ENCODE assay signal across 19 mouse cellular contexts in the genomic region with DNA sequence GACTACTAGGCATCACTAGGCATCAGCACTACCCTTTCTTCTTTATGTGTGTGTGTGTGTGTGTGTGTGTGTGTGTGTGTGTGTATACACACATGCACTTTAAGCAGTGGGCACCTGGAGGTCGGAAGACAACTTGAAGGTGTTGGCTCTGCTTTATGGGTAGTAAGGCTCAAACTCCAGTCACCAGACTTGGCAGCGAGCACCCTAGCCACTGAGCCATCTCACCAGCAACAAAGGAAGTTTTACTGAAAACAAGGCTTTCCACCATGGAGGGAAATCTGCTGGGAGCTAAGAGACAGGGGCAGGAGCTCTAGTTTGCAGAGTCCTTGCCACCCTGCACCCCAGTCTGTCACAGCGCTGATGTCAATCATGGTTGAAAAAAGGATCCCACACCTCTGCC. TPM values are rescaled to one million over a fixed set of nuclear protein-coding genes. Genes with fewer than 3 reads are reported as not detected.
DNase-seq lines count a peak whose midpoint lies in the region; ATAC-seq and TF ChIP-seq lines count a peak whose summit lies in the region.
"Had no signal": no experiment of that assay in that cellular context is flagged by ENCODE, and none has a peak within 500 bp of the region (broad histone marks: within the 10 kb centered on the region; RNA-seq: fewer than 3 reads in every experiment).

No protein-coding gene starts in this region.

- no peak overlapping the region for H3K4me2 ChIP-seq in heart, embryonic 12.5 days
- no peak overlapping the region for H3K4me2 ChIP-seq in midbrain, embryonic 13.5 days (replicated peaks)
- no peak overlapping the region for H3K4me2 ChIP-seq in stomach, postnatal 0 days (replicated peaks; ENCODE audit: low read depth)
- H3K4me2 ChIP-seq: embryonic facial prominence, embryonic 15.5 days; heart, embryonic 15.5 days; limb, embryonic 15.5 days had no signal

- no peak for TF ChIP-seq POLR2A in kidney, adult 2 months (IDR thresholded peaks at IDR 0.05; ENCODE audit: low read depth, low read length)

- 76% methylated on average over 3 of the region's 3 CpGs for WGBS in heart, embryonic 12.5 days
- WGBS in kidney, adult 2 months: 50% methylated on average over 3 of the region's 3 CpGs
- 81% methylated on average over 3 of the region's 3 CpGs for WGBS in midbrain, embryonic 13.5 days
- WGBS in midbrain, embryonic 10.5 days: 80% methylated on average over 3 of the region's 3 CpGs
- WGBS in stomach, postnatal 0 days: 77% methylated on average over 3 of the region's 3 CpGs

- no peak for DNase-seq in heart, adult 9 months (ENCODE audit: low spot score in 2 of 2)
- DNase-seq in kidney, adult 2 months: peak; percentile 78
- DNase-seq in kidney, postnatal 14 days: no peak
- DNase-seq in midbrain, embryonic 10.5 days (ENCODE audit: low spot score): no peak
- DNase-seq in stomach, postnatal 0 days (ENCODE audit: low spot score): no peak
- DNase-seq in thymus, postnatal 10 days (ENCODE audit: low spot score in 2 of 2): no peak
- DNase-seq: adrenal gland, postnatal 36 days; B cell, adult 2 months; cerebellum, adult 9-10 months; gastrocnemius, postnatal 36 days had no signal

- TF ChIP-seq CTCF in kidney, adult 2 months (conservative IDR thresholded peaks at IDR 0.05; ENCODE audit: insufficient read depth, insufficient read length, low read depth, low read length): no peak
- TF ChIP-seq CTCF in stomach, postnatal 0 days (IDR thresholded peaks at IDR 0.05; ENCODE audit: low read depth): no peak

- no peak for ATAC-seq in heart, embryonic 12.5 days (ENCODE audit: insufficient number of reproducible peaks, low FRiP score)
- no peak for ATAC-seq in midbrain, embryonic 13.5 days
- no peak for ATAC-seq in stomach, postnatal 0 days (ENCODE audit: low FRiP score, low TSS enrichment)
- ATAC-seq: lung, postnatal 0 days; Patski had no signal

- 0 out of 2 replicates have a peak overlapping the region, but pooled peaks have one; percentile 89 for H3K27ac ChIP-seq in heart, embryonic 12.5 days (ENCODE audit: poor library complexity, severe bottlenecking)
- peak overlapping the region; percentile 90 for H3K27ac ChIP-seq in kidney, adult 2 months (ENCODE audit: insufficient read depth, low read depth, low read length)
- peak overlapping the region; percentile 75 for H3K27ac ChIP-seq in midbrain, embryonic 13.5 days
- H3K27ac ChIP-seq in midbrain, embryonic 10.5 days (replicated peaks): no peak overlapping the region
- peak overlapping the region; percentile 81; the same call in 1 of the 2 replicates for H3K27ac ChIP-seq in stomach, postnatal 0 days (replicated peaks)
- H3K27ac ChIP-seq: embryonic facial prominence, embryonic 15.5 days had no signal

- no peak for TF ChIP-seq EP300 in stomach, postnatal 0 days (optimal IDR thresholded peaks at IDR 0.05)

- peaks cover 48% of the 10 kb centered on the region for H3K4me1 ChIP-seq in heart, embryonic 12.5 days (replicated peaks)
- peaks cover 44% of the 10 kb centered on the region for H3K4me1 ChIP-seq in kidney, adult 2 months (ENCODE audit: control insufficient read depth, insufficient read depth, low read length)
- H3K4me1 ChIP-seq in midbrain, embryonic 13.5 days (replicated peaks): peaks cover 28% of the 10 kb centered on the region
- peaks cover 3% of the 10 kb centered on the region; the same call in 1 of the 2 replicates for H3K4me1 ChIP-seq in midbrain, embryonic 10.5 days
- 0 out of 2 replicates have a peak, but pooled peaks cover 8% of the 10 kb centered on the region for H3K4me1 ChIP-seq in stomach, postnatal 0 days (replicated peaks; ENCODE audit: control insufficient read depth, insufficient read depth)

- H3K27me3 ChIP-seq in heart, embryonic 12.5 days (replicated peaks): no peaks in the 10 kb centered on the region
- H3K27me3 ChIP-seq in kidney, adult 2 months (replicated peaks; ENCODE audit: control insufficient read depth, insufficient read depth, low read length): no peaks in the 10 kb centered on the region
- H3K27me3 ChIP-seq in midbrain, embryonic 13.5 days: no peaks in the 10 kb centered on the region
- no peaks in the 10 kb centered on the region for H3K27me3 ChIP-seq in midbrain, embryonic 10.5 days (ENCODE audit: low read depth, poor library complexity, severe bottlenecking)
- no peaks in the 10 kb centered on the region for H3K27me3 ChIP-seq in stomach, postnatal 0 days (ENCODE audit: control insufficient read depth, insufficient read depth, low read length)
- H3K27me3 ChIP-seq: embryonic facial prominence, embryonic 15.5 days; heart, embryonic 15.5 days; limb, embryonic 15.5 days; Patski had no signal

- no peak overlapping the region for H3K9ac ChIP-seq in heart, embryonic 12.5 days
- no peak overlapping the region for H3K9ac ChIP-seq in midbrain, embryonic 13.5 days (replicated peaks)
- H3K9ac ChIP-seq in stomach, postnatal 0 days (ENCODE audit: low read length): no peak overlapping the region; the same call in 1 of the 2 replicates
- H3K9ac ChIP-seq: embryonic facial prominence, embryonic 15.5 days; heart, embryonic 15.5 days; limb, embryonic 15.5 days had no signal

- H3K4me3 ChIP-seq in heart, embryonic 12.5 days: no peak overlapping the region
- no peak overlapping the region for H3K4me3 ChIP-seq in kidney, adult 2 months (ENCODE audit: insufficient read depth, low read depth, low read length)
- H3K4me3 ChIP-seq in midbrain, embryonic 13.5 days (replicated peaks): no peak overlapping the region
- H3K4me3 ChIP-seq in midbrain, embryonic 10.5 days: no peak overlapping the region
- no peak overlapping the region for H3K4me3 ChIP-seq in stomach, postnatal 0 days (ENCODE audit: low read depth, low read length)
- H3K4me3 ChIP-seq: embryonic facial prominence, embryonic 15.5 days; heart, embryonic 15.5 days; limb, embryonic 15.5 days; megakaryocyte, embryonic 14.5 days; myocyte had no signal

- H3K9me3 ChIP-seq in heart, embryonic 12.5 days (replicated peaks): no peaks in the 10 kb centered on the region
- no peaks in the 10 kb centered on the region for H3K9me3 ChIP-seq in midbrain, embryonic 13.5 days
- H3K9me3 ChIP-seq in midbrain, embryonic 10.5 days (replicated peaks): no peaks in the 10 kb centered on the region
- no peaks in the 10 kb centered on the region for H3K9me3 ChIP-seq in stomach, postnatal 0 days (ENCODE audit: control insufficient read depth, low read length)
- H3K9me3 ChIP-seq: embryonic facial prominence, embryonic 15.5 days; heart, embryonic 15.5 days; limb, embryonic 15.5 days; megakaryocyte, embryonic 14.5 days had no signal

- H3K36me3 ChIP-seq in heart, embryonic 12.5 days: peaks cover 13% of the 10 kb centered on the region
- no peaks in the 10 kb centered on the region; the same call in 1 of the 2 replicates for H3K36me3 ChIP-seq in kidney, adult 2 months (ENCODE audit: control insufficient read depth, insufficient read depth, low read length)
- H3K36me3 ChIP-seq in midbrain, embryonic 13.5 days: peaks cover 45% of the 10 kb centered on the region
- H3K36me3 ChIP-seq in midbrain, embryonic 10.5 days: peaks cover 49% of the 10 kb centered on the region
- peaks cover 4% of the 10 kb centered on the region for H3K36me3 ChIP-seq in stomach, postnatal 0 days (ENCODE audit: control insufficient read depth, insufficient read depth, low read length)
- H3K36me3 ChIP-seq: embryonic facial prominence, embryonic 15.5 days had no signal

RNA-seq across cellular contexts. Expression of gene Pard6b, which starts 15.7 kb away (rescaled TPM):
- 13.0 and 13.2 TPM in 2 replicates for polyA plus RNA-seq in heart, embryonic 12.5 days (2016; fragmentation: Nextera tagmentation; extraction: Ambion mirVana)
- 41.0 and 44.4 TPM in 2 replicates for polyA plus RNA-seq in kidney, adult 2 months (2012; rRNA removed)
- 7.0 and 7.9 TPM in 2 replicates for polyA plus RNA-seq in midbrain, embryonic 13.5 days (2015; fragmentation: Nextera tagmentation; extraction: Ambion mirVana)
- 6.9 and 7.5 TPM in 2 replicates for polyA plus RNA-seq in midbrain, embryonic 10.5 days (2016; fragmentation: Nextera tagmentation; extraction: Ambion mirVana)
- 11.8 and 12.3 TPM in 2 replicates for polyA plus RNA-seq in stomach, postnatal 0 days (2015; fragmentation: Nextera tagmentation; extraction: Ambion mirVana)
